ENCODE assay signal across 8 mouse cellular contexts in the genomic region with DNA sequence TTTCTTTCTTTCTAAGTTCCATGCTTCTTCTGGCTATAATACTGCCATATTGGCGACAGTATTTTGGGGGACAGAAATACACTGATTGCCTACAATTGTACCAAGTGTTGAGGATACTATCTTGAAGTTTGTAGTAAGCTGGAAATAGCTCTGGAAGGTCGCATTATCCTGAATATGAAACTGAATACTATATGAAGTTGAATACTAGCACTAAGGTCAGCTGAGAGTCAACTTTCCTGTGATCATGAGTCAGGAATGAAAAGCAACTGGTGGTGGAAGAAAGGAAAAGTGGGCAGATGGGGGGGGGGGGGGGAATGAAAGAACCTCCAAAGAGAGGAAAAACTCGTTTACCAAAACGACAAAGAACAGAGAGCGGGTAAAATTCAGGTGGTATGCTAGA. TPM values are rescaled to one million over a fixed set of nuclear protein-coding genes. Genes with fewer than 3 reads are reported as not detected.
A peak's percentile ranks its signal among the peaks of the same experiment; 100 is the strongest.
DNase-seq lines count a peak whose midpoint lies in the region; ATAC-seq and TF ChIP-seq lines count a peak whose summit lies in the region.

No protein-coding gene starts in this region.

- H3K4me2 ChIP-seq in neural tube, embryonic 11.5 days (ENCODE audit: low read depth) = peak overlapping the region; percentile 63
- peak overlapping the region; percentile 65 for H3K4me2 ChIP-seq in limb, embryonic 12.5 days

- peak; percentile 13; the same call in 1 of the 2 replicates for ATAC-seq in neural tube, embryonic 11.5 days (ENCODE audit: insufficient read depth, low FRiP score, low TSS enrichment)
- no peak; the same call in 1 of the 2 replicates for ATAC-seq in limb, embryonic 12.5 days (ENCODE audit: insufficient number of reproducible peaks, insufficient read depth, low FRiP score, low TSS enrichment, low read depth)
- ATAC-seq in activated CD4-positive, CD25-positive, alpha-beta regulatory T cell, adult 4 months = no peak

- H3K27me3 ChIP-seq in neural tube, embryonic 11.5 days (ENCODE audit: control insufficient read depth, insufficient read depth, low read length) = no peaks in the 10 kb centered on the region
- no peaks in the 10 kb centered on the region for H3K27me3 ChIP-seq in limb, embryonic 12.5 days
- no peaks in the 10 kb centered on the region for H3K27me3 ChIP-seq in small intestine, adult 2 months (ENCODE audit: control insufficient read depth, insufficient read depth, low read length)

- H3K4me3 ChIP-seq in neural tube, embryonic 11.5 days (ENCODE audit: low read depth, low read length) = peak overlapping the region; percentile 83
- peak overlapping the region; percentile 78 for H3K4me3 ChIP-seq in limb, embryonic 12.5 days (replicated peaks)
- peak overlapping the region; percentile 74 for H3K4me3 ChIP-seq in small intestine, adult 2 months (ENCODE audit: low read depth, low read length)

- TF ChIP-seq CTCF in small intestine, adult 2 months (IDR thresholded peaks at IDR 0.05; ENCODE audit: extremely low read depth, insufficient read length, insufficient replicate concordance, low read depth, low read length) = no peak

- H3K9me3 ChIP-seq in neural tube, embryonic 11.5 days (ENCODE audit: control insufficient read depth, low read length) = no peaks in the 10 kb centered on the region
- no peaks in the 10 kb centered on the region for H3K9me3 ChIP-seq in limb, embryonic 12.5 days

- DNase-seq in cerebellum, adult 9-10 months = peak; percentile 12
- DNase-seq in cerebellum, adult 8-10 months = no peak
- no peak for DNase-seq in neural tube, embryonic 11.5 days (ENCODE audit: low spot score)
- no peak for DNase-seq in neural tube, embryonic 10.5 days (ENCODE audit: extremely low spot score, low spot score)
- DNase-seq in thymus, postnatal 36 days = no peak

- H3K4me1 ChIP-seq in neural tube, embryonic 11.5 days (ENCODE audit: control insufficient read depth, insufficient read depth, low read length) = peaks cover 2% of the 10 kb centered on the region; the same call in 1 of the 2 replicates
- no peaks in the 10 kb centered on the region for H3K4me1 ChIP-seq in limb, embryonic 12.5 days (replicated peaks)
- no peaks in the 10 kb centered on the region for H3K4me1 ChIP-seq in small intestine, adult 2 months (ENCODE audit: control insufficient read depth, insufficient read depth, insufficient read length, low read length)

- no peak for TF ChIP-seq POLR2A in small intestine, adult 2 months (IDR thresholded peaks at IDR 0.05; ENCODE audit: low read depth, low read length)

- no peaks in the 10 kb centered on the region for H3K36me3 ChIP-seq in neural tube, embryonic 11.5 days (ENCODE audit: control insufficient read depth, insufficient read depth, low read length)
- no peaks in the 10 kb centered on the region for H3K36me3 ChIP-seq in limb, embryonic 12.5 days
- no peaks in the 10 kb centered on the region for H3K36me3 ChIP-seq in small intestine, adult 2 months (ENCODE audit: control insufficient read depth, insufficient read depth, low read length)

- no peak overlapping the region for H3K27ac ChIP-seq in neural tube, embryonic 11.5 days (ENCODE audit: low read depth, low read length)
- 0 out of 2 replicates have a peak overlapping the region, but pooled peaks have one; percentile 12 for H3K27ac ChIP-seq in limb, embryonic 12.5 days
- no peak overlapping the region for H3K27ac ChIP-seq in small intestine, adult 2 months (ENCODE audit: insufficient read depth, low read depth, low read length)

- whole genome bisulfite sequencing in neural tube, embryonic 11.5 days = 19% methylated on average over 5 of the region's 5 CpGs
- WGBS in limb, embryonic 12.5 days = 25% methylated on average over 3 of the region's 5 CpGs
- WGBS in small intestine, adult 2 months = 12% methylated on average over 5 of the region's 5 CpGs

- peak overlapping the region; percentile 82 for H3K9ac ChIP-seq in neural tube, embryonic 11.5 days (ENCODE audit: low read length)
- H3K9ac ChIP-seq in limb, embryonic 12.5 days (replicated peaks) = peak overlapping the region; percentile 80

RNA-seq across cellular contexts. Expression of gene Ldah, which starts 0.3 kb away (rescaled TPM):
- 60.5 and 67.2 TPM in 2 replicates for polyA plus RNA-seq in neural tube, embryonic 11.5 days (2014; fragmentation: Nextera tagmentation; extraction: Ambion mirVana)
- 63.4 and 73.3 TPM in 2 replicates for polyA plus RNA-seq in limb, embryonic 12.5 days (2016; fragmentation: Nextera tagmentation; extraction: Ambion mirVana)
- polyA plus RNA-seq in small intestine, adult 2 months (2012; rRNA removed) = 4.8 and 11.4 TPM in 2 replicates
- 100 to 1,000 TPM; 103 to 110 TPM for polyA plus RNA-seq in activated CD4-positive, CD25-positive, alpha-beta regulatory T cell, adult 4 months (2017; shearing (Covaris generic))
